Mouse (Mus musculus) thymus, adult 2 months (tissue): ENCODE data around the gene Nacad. TPM values are rescaled to one million over a fixed set of nuclear protein-coding genes. Genes with fewer than 3 reads are reported as not detected.
A peak's percentile ranks its signal among the peaks of the same experiment; 100 is the strongest.

Source experiments
- DNase-seq: peaks from one replicate; pipeline ENCODE4 v3.0.0; 2021
- H3K27ac ChIP-seq: fragments of 200-500 bp; 2 replicates; pipeline ENCODE4 v1.5.1; 2012; ENCODE audit warnings: low read length, control low read depth; ENCODE audit not compliant: control insufficient read depth, insufficient read depth
- H3K27me3 ChIP-seq: fragments of 200-500 bp; 2 replicates; pipeline ENCODE4 v1.6.1; 2012; ENCODE audit warnings: mild to moderate bottlenecking, low read length, moderate library complexity, mixed read lengths; ENCODE audit not compliant: control insufficient read depth, insufficient read depth
- H3K36me3 ChIP-seq: fragments of 200-500 bp; 2 replicates; pipeline ENCODE4 v1.6.1; 2012; ENCODE audit warnings: mild to moderate bottlenecking, low read length, moderate library complexity; ENCODE audit not compliant: control insufficient read depth, insufficient read depth
- H3K4me1 ChIP-seq: fragments of 200-500 bp; replicated peaks from 2 replicates; pipeline ENCODE4 v1.6.1; 2012; ENCODE audit warnings: low read length; ENCODE audit not compliant: control insufficient read depth, insufficient read depth
- H3K4me3 ChIP-seq: fragments of 200-500 bp; 2 replicates; pipeline ENCODE4 v1.5.1; 2012; ENCODE audit warnings: mild to moderate bottlenecking, low read length, control low read depth, moderate library complexity; ENCODE audit not compliant: control insufficient read depth, insufficient read depth
- CTCF ChIP-seq: fragments of 200-500 bp; IDR thresholded peaks from 2 replicates; pipeline ENCODE4 v1.5.1; 2012; ENCODE audit warnings: mild to moderate bottlenecking, control low read depth, low read length, moderate library complexity, borderline replicate concordance; ENCODE audit not compliant: control insufficient read depth, poor library complexity, insufficient read depth; ENCODE audit errors: extremely low read depth
- POLR2A ChIP-seq: fragments of 200-500 bp; IDR thresholded peaks from 2 replicates; pipeline ENCODE4 v1.6.1; 2012; ENCODE audit warnings: mild to moderate bottlenecking, low read length, control low read depth, moderate library complexity; ENCODE audit not compliant: control insufficient read depth, poor library complexity, insufficient read depth; ENCODE audit errors: extremely low read depth
- WGBS: fragments of 180-500 bp; shearing (Covaris S2); methylation state at CpG from one replicate; pipeline ENCODE4 v1.1.7; 2018; 5-methylcytosine and 5-hydroxymethylcytosine counted together
- polyA plus RNA-seq: library from polyadenylated mRNA; depleted of rRNA; stranded (reverse); fragments of >200 nt; gene quantifications from 2 replicates; pipeline ENCODE4 v1.2.3, GENCODE M21; 2012

The Nacad gene
- polyA plus RNA-seq, 1 experiment, result 0.36 TPM

DNA sequence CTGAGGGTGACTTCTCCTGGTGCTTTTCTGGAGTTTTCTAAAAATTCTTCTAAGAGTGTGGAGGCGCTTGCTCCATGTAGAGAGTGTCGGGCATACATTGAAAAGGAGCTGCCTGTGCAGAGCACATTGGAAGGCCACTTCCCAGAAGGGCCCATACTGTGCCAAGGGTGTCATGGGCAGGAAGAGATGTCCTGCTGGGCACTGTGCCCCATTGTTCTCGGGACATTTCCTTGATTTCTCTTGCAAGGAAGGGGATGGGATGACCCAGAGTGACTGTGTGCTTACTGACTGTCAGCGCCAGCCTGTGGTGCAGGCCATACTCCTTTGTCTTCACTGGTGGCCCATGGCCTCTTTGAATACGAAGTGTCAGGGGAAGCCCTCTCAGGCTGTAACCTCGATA, 33.2 kb upstream of the Nacad start:
- TF ChIP-seq CTCF (no peak), POLR2A (no peak)
- WGBS, result 74% methylated on average over 6 of the region's 6 CpGs

GRCm38 (mm10) chr11:6638537-6638936, 32.7 kb upstream of the Nacad start, which contains the start of gene Wap:
Gene Wap (minus strand): TSS chr11:6638637.
- no peak within 1 kb of the TSS for H3K4me3 ChIP-seq
- WGBS, result 98% methylated on average over 4 of the region's 4 CpGs
- H3K36me3 ChIP-seq, result no peaks in the 10 kb centered on the region
- no peak for DNase-seq
- no peak within 1 kb of the TSS for H3K27ac ChIP-seq
- TF ChIP-seq CTCF, result no peak
- no peaks in the 10 kb centered on the region; the same call in 1 of the 2 replicates for H3K4me1 ChIP-seq
- H3K27me3 ChIP-seq, result no peaks in the 10 kb centered on the region

More for the DNA sequence above, 33.2 kb upstream of the Nacad start:
- Histone ChIP-seq H3K4me1 (no peaks in the 10 kb centered on the region; the same call in 1 of the 2 replicates), H3K4me3 (no peak overlapping the region), H3K36me3 (no peaks in the 10 kb centered on the region), H3K27ac (no peak overlapping the region), H3K27me3 (no peaks in the 10 kb centered on the region)
- DNase-seq, result no peak

- Histone ChIP-seq H3K4me1 (no peaks in the 10 kb centered on the region; the same call in 1 of the 2 replicates), H3K36me3 (no peaks in the 10 kb centered on the region), H3K27me3 (no peaks in the 10 kb centered on the region), H3K27ac (no peak overlapping the region), H3K4me3 (no peak overlapping the region)
- no peak for TF ChIP-seq POLR2A
- TF ChIP-seq CTCF, result 0 out of 2 replicates have a peak, but pooled peaks have one; percentile 21
- peak; percentile 38 for DNase-seq
- 79% methylated on average over 8 of the region's 8 CpGs for WGBS
Observed at GRCm38 (mm10) chr11:6636150-6636549, 30.3 kb upstream of the Nacad start.

DNA sequence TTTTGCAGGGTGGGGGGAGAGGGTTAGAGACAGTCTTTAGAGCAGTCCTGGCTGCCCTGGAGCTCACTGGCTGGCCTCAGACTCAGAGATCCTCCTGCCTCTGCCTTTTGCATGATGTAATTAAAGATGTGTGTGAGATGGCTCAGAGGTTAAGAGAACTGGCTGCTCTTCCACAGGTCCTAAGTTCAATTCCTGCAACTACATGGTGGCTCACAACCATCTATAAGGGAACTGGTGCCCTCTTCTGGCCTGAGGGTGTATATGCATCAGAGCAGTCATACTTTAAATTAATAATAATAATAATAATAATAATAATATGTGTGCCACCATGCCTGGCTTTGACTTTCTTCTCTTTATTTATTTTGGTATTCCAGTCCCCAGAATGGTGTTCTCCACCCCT, 23.8 kb upstream of the Nacad start:
- DNase-seq, result peak; percentile 38
- H3K27me3 ChIP-seq, result no peaks in the 10 kb centered on the region

DNA sequence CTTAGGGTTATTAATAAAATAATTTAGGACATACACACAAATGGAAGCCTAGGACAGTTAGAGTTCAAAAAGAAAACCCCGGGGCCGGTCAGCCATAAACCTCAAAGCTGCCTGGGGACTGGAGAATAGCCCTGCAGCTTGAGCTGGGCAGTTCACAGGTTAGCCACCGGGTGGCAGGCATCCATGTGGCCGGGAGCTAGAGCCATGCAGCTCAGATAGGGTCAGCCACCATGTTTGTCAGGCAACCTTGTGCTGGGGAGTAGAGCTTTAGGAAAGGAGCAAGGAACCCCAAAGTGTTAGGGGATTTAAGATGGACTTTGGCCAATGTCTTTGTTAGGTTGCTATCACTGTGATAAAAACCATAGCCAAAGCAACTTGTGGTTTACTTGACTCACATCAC, 22.7 kb upstream of the Nacad start:
- peak; percentile 74; the same call in 1 of the 2 replicates for TF ChIP-seq CTCF
- TF ChIP-seq POLR2A, result no peak
- Histone ChIP-seq H3K4me1 (peaks cover 17% of the 10 kb centered on the region), H3K27ac (peak overlapping the region; percentile 86; the same call in 1 of the 2 replicates), H3K4me3 (no peak overlapping the region), H3K27me3 (no peaks in the 10 kb centered on the region), H3K36me3 (0 out of 2 replicates have a peak, but pooled peaks cover 3% of the 10 kb centered on the region)
- DNase-seq, result peak; percentile 67
- 52% methylated on average over 4 of the region's 4 CpGs for WGBS

More for the DNA sequence above, 23.8 kb upstream of the Nacad start:
- no peak for TF ChIP-seq POLR2A
- no peak for TF ChIP-seq CTCF
- no peak overlapping the region for H3K4me3 ChIP-seq
- no peaks in the 10 kb centered on the region for H3K36me3 ChIP-seq
- peaks cover 13% of the 10 kb centered on the region for H3K4me1 ChIP-seq
- no peak overlapping the region for H3K27ac ChIP-seq

GRCm38 (mm10) chr11:6627731-6628130, 21.9 kb upstream of the Nacad start:
- DNase-seq, result peak; percentile 48
- peak overlapping the region; percentile 54; the same call in 1 of the 2 replicates for H3K27ac ChIP-seq
- 10% methylated on average over 4 of the region's 4 CpGs for WGBS
- H3K36me3 ChIP-seq, result peaks cover 8% of the 10 kb centered on the region; the same call in 1 of the 2 replicates
- peaks cover 17% of the 10 kb centered on the region for H3K4me1 ChIP-seq
- H3K27me3 ChIP-seq, result no peaks in the 10 kb centered on the region
- no peak overlapping the region for H3K4me3 ChIP-seq
- TF ChIP-seq POLR2A (no peak), CTCF (no peak)

GRCm38 (mm10) chr11:6626388-6626772, 20.5 kb upstream of the Nacad start:
- H3K36me3 ChIP-seq, result peaks cover 13% of the 10 kb centered on the region
- H3K27ac ChIP-seq, result peak overlapping the region; percentile 62
- WGBS, result 13% methylated on average over 16 of the region's 16 CpGs
- no peak for TF ChIP-seq POLR2A
- TF ChIP-seq CTCF, result no peak
- peaks cover 17% of the 10 kb centered on the region for H3K4me1 ChIP-seq
- no peaks in the 10 kb centered on the region for H3K27me3 ChIP-seq
- no peak for DNase-seq
- peak overlapping the region; percentile 93 for H3K4me3 ChIP-seq
